Mouse (Mus musculus) forebrain, embryonic 13.5 days (tissue): Measurements from ENCODE around the gene Asrgl1. TPM values are rescaled to one million over a fixed set of nuclear protein-coding genes. Genes with fewer than 3 reads are reported as not detected.

Source experiments
- ATAC-seq: fragments of 200-750 bp; cut with Nextera tagmentation; 2 replicates; pipeline ENCODE4 v1.8.0; 2017
- H3K27ac ChIP-seq: fragments of 300-500 bp; sonication (generic); 2 replicates; pipeline ENCODE4 v1.5.1; 2015; ENCODE audit warnings: inconsistent platforms, mild to moderate bottlenecking, moderate library complexity
- H3K27me3 ChIP-seq: fragments of 300-500 bp; sonication (generic); 2 replicates; pipeline ENCODE4 v1.6.1; 2015; ENCODE audit warnings: mild to moderate bottlenecking, inconsistent platforms
- H3K36me3 ChIP-seq: fragments of 300-500 bp; sonication (generic); 2 replicates; pipeline ENCODE4 v1.6.1; 2015; ENCODE audit warnings: mild to moderate bottlenecking, inconsistent platforms; ENCODE audit not compliant: poor library complexity, severe bottlenecking
- H3K4me1 ChIP-seq: fragments of 300-500 bp; sonication (generic); 2 replicates; pipeline ENCODE4 v1.6.1; 2015; ENCODE audit warnings: inconsistent platforms
- H3K4me2 ChIP-seq: fragments of 300-500 bp; sonication (generic); 2 replicates; pipeline ENCODE4 v1.6.1; 2015; ENCODE audit warnings: inconsistent platforms, mild to moderate bottlenecking, moderate library complexity
- H3K4me3 ChIP-seq: fragments of 300-500 bp; sonication (generic); 2 replicates; pipeline ENCODE4 v1.5.1; 2015; ENCODE audit warnings: mild to moderate bottlenecking, inconsistent platforms
- H3K9ac ChIP-seq: fragments of 300-500 bp; sonication (generic); 2 replicates; pipeline ENCODE4 v1.6.1; 2015; ENCODE audit warnings: mild to moderate bottlenecking, inconsistent platforms
- H3K9me3 ChIP-seq: fragments of 300-500 bp; sonication (generic); replicated peaks from 2 replicates; pipeline ENCODE4 v1.6.1; 2016; ENCODE audit warnings: inconsistent platforms
- WGBS: fragments of 180-500 bp; shearing (Covaris S2); methylation state at CpG from one replicate; pipeline ENCODE4 v1.1.7; 2015; 5-methylcytosine and 5-hydroxymethylcytosine counted together
- polyA plus RNA-seq: library from polyadenylated mRNA; unstranded; fragments of >200 nt; fragmentation: Nextera tagmentation; extraction: Ambion mirVana; gene quantifications from 2 replicates; pipeline ENCODE4 v1.2.1, GENCODE M21; 2015

The Asrgl1 gene
- polyA plus RNA-seq, 1 experiment from 2014 or later, result 28.7 TPM

GRCm38 (mm10) chr19:9119655-9120425, 15.6 kb downstream of the Asrgl1 start:
- no peak overlapping the region for H3K27ac ChIP-seq
- peaks cover 16% of the 10 kb centered on the region for H3K36me3 ChIP-seq
- H3K4me1 ChIP-seq, result peaks cover 5% of the 10 kb centered on the region; the same call in 1 of the 2 replicates
- 87% methylated on average over 3 of the region's 3 CpGs for WGBS
- H3K4me3 ChIP-seq, result no peak overlapping the region
- no peak overlapping the region for H3K9ac ChIP-seq
- H3K27me3 ChIP-seq, result no peaks in the 10 kb centered on the region
- no peak overlapping the region for H3K4me2 ChIP-seq
- no peak for ATAC-seq
- no peaks in the 10 kb centered on the region for H3K9me3 ChIP-seq

DNA sequence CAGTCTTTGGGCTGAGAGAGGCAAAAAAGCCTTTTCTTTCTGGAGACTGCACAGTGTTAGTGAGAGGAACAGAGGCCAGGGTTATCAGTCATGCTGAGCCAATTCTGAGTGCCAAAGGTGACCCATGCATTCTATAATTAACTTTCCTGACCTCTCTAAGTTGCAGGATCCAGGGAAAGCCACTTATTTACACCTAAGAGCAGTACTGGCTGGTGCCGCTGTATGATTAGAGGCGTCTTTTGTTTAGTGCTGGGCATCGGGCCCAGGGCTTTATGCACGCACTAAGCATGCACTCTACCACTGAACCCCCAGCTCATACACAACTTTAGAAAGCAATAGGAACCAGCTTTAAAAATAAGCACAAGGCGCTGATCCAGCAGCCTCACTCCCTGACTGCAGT, 18.2 kb downstream of the Asrgl1 start:
- peak overlapping the region; percentile 25; the same call in 1 of the 2 replicates for H3K27ac ChIP-seq
- no peaks in the 10 kb centered on the region for H3K9me3 ChIP-seq
- H3K27me3 ChIP-seq, result no peaks in the 10 kb centered on the region
- no peak overlapping the region for H3K4me3 ChIP-seq
- WGBS, result 57% methylated on average over 5 of the region's 5 CpGs
- H3K4me1 ChIP-seq, result peaks cover 5% of the 10 kb centered on the region; the same call in 1 of the 2 replicates
- H3K9ac ChIP-seq, result no peak overlapping the region
- peaks cover 41% of the 10 kb centered on the region for H3K36me3 ChIP-seq
- ATAC-seq, result peak; percentile 87
- no peak overlapping the region for H3K4me2 ChIP-seq

DNA sequence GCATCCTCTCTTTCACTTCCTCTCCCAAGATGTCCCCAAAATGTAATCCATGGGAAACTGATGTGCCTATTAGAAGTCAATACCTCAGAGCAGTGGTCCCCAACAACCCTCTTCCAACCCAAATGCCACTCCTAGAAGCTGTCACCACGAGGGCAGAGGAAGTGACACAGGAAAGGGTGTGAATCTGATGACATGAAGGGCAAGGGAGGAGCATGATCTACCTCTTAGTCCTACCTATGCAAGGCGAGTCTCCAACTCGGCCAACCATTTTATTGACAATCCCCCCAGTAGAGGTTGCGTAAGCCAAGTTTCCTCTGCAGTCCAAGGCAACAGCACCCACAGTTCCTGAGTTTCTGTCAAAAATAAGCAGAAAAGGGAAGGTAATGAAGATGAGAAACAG, 19.2 kb downstream of the Asrgl1 start:
- 86% methylated on average over 4 of the region's 4 CpGs for WGBS
- H3K27me3 ChIP-seq, result no peaks in the 10 kb centered on the region

GRCm38 (mm10) chr19:9112043-9112442, 23.4 kb downstream of the Asrgl1 start:
- Histone ChIP-seq H3K9me3 (no peaks in the 10 kb centered on the region), H3K36me3 (peaks cover 45% of the 10 kb centered on the region), H3K27ac (no peak overlapping the region), H3K4me1 (peaks cover 3% of the 10 kb centered on the region; the same call in 1 of the 2 replicates), H3K4me3 (no peak overlapping the region), H3K9ac (no peak overlapping the region), H3K4me2 (no peak overlapping the region), H3K27me3 (no peaks in the 10 kb centered on the region)
- ATAC-seq, result no peak
- 81% methylated on average over 8 of the region's 8 CpGs for WGBS

More for the DNA sequence above, 19.2 kb downstream of the Asrgl1 start:
- no peaks in the 10 kb centered on the region for H3K9me3 ChIP-seq
- no peak overlapping the region for H3K4me2 ChIP-seq
- ATAC-seq, result no peak
- H3K4me1 ChIP-seq, result peaks cover 5% of the 10 kb centered on the region; the same call in 1 of the 2 replicates
- H3K9ac ChIP-seq, result no peak overlapping the region
- no peak overlapping the region for H3K4me3 ChIP-seq
- H3K36me3 ChIP-seq, result peaks cover 45% of the 10 kb centered on the region
- H3K27ac ChIP-seq, result no peak overlapping the region

DNA sequence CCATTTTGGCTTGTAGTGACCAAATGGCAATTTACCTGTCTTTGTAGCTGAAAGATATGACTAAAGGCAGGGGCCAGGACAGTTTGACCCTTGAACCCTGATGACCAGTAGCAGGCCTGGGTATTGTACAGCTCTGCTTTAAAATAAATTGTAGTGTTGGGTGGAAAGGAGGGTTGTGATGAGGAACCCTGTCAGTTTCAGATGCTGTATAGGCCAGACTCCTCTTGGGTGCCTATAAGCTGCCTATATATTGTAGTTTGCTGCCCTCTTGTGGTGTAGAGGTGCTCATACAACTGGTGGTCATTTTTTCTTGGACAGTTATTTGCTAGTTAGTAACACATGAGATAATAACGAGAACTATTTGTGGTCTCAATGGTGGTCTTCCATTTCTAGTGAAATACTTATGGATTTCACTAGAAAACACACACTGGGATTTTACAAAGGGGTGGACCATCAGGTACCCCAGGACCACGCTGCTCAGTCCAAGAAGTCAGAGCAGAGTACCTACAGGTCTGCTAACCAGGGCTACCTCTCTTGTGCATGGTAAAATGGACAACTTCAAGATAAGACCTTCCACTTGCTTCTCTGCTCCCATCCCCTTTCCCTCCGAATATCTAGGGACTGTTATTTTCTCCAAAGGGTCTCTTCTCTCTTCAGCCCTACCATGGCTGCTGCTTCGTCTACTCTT, 25.1 kb downstream of the Asrgl1 start:
- Histone ChIP-seq H3K9me3 (no peaks in the 10 kb centered on the region), H3K27me3 (no peaks in the 10 kb centered on the region), H3K9ac (no peak overlapping the region), H3K4me2 (no peak overlapping the region), H3K4me3 (no peak overlapping the region), H3K36me3 (peaks cover 34% of the 10 kb centered on the region), H3K4me1 (no peaks in the 10 kb centered on the region), H3K27ac (no peak overlapping the region)
- ATAC-seq, result peak; percentile 88
- WGBS, result 58% methylated on average over 4 of the region's 4 CpGs

DNA sequence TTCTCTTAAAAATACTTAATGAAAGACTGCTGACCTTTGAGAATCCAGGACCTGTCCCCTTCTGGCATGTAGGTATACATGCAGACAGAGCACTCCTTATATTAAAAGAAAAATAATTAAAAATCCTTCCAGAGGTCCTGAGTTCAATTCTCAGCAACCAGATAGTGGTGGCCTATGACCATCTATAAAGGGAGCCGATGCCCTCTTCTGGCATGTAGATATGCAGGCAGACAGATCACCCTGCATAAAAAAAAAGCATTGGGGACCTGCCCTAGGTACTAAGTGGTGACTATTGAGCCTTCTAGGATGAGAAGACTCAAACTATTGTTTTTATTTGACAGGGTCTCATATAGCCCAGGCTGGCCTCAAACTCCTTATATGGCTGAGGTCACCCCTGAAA, 26.9 kb downstream of the Asrgl1 start:
- Histone ChIP-seq H3K27me3 (no peaks in the 10 kb centered on the region), H3K36me3 (peaks cover 17% of the 10 kb centered on the region), H3K4me2 (no peak overlapping the region), H3K9me3 (no peaks in the 10 kb centered on the region), H3K4me1 (no peaks in the 10 kb centered on the region), H3K4me3 (no peak overlapping the region), H3K9ac (no peak overlapping the region), H3K27ac (no peak overlapping the region)
- 89% methylated on average over 1 of the region's 1 CpGs for WGBS
- ATAC-seq, result no peak

DNA sequence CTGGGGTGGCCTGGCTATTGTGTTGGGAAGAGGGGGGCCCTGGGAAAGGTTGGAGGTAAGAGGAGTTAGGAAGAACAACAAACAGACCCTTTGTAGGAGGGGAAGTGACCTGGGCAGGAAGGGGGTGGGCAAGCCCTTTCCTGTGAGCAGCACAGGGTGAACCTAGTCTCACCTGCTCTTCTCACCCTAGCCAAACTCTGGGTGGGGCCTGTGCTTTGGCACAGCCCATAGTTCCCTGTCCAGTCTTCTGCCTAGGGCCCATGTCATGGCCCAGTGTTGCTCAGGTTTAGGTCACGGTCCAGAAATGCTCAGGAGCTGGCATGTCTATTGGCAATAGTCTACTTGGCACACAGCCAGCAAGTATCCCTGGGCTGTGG, 28.1 kb downstream of the Asrgl1 start:
- Histone ChIP-seq H3K4me2 (no peak overlapping the region), H3K9ac (peak overlapping the region; percentile 43; the same call in 1 of the 2 replicates), H3K4me1 (no peaks in the 10 kb centered on the region), H3K27ac (no peak overlapping the region), H3K27me3 (no peaks in the 10 kb centered on the region), H3K36me3 (0 out of 2 replicates have a peak, but pooled peaks cover 6% of the 10 kb centered on the region), H3K9me3 (no peaks in the 10 kb centered on the region), H3K4me3 (no peak overlapping the region)
- 67% methylated on average over 1 of the region's 1 CpGs for WGBS
- ATAC-seq, result no peak

GRCm38 (mm10) chr19:9106751-9107378, 28.6 kb downstream of the Asrgl1 start:
- Histone ChIP-seq H3K27me3 (no peaks in the 10 kb centered on the region), H3K4me2 (no peak overlapping the region), H3K9ac (peak overlapping the region; percentile 9; the same call in 1 of the 2 replicates), H3K36me3 (0 out of 2 replicates have a peak, but pooled peaks cover under 1% of the 10 kb centered on the region), H3K4me1 (no peaks in the 10 kb centered on the region), H3K9me3 (no peaks in the 10 kb centered on the region), H3K4me3 (no peak overlapping the region), H3K27ac (no peak overlapping the region)
- ATAC-seq, result no peak
- WGBS, result 69% methylated on average over 4 of the region's 4 CpGs

DNA sequence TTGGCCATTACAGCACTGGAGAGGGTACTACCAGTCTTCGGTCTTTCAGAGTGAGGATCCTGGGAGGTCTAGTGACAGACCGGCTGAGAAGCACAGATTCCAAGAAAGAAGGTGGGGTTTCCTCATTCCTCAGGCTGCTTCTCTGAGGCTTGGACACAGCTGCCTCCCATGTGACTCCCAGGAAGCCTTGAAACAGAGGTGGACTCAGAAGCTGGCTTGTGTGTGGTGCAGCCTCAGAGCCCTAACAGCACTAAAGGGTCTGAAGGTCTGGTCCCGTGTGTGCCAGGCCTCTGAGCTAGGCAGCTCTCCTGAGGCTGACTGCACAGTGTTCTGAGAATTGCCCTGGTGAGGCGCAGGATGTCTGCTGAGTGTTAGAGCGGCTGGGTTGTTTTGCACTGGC, 29.3 kb downstream of the Asrgl1 start:
- Histone ChIP-seq H3K27ac (no peak overlapping the region), H3K36me3 (no peaks in the 10 kb centered on the region), H3K4me3 (no peak overlapping the region), H3K9me3 (no peaks in the 10 kb centered on the region), H3K4me2 (no peak overlapping the region), H3K9ac (no peak overlapping the region), H3K4me1 (no peaks in the 10 kb centered on the region), H3K27me3 (no peaks in the 10 kb centered on the region)
- WGBS, result 75% methylated on average over 5 of the region's 5 CpGs
- ATAC-seq, result no peak

DNA sequence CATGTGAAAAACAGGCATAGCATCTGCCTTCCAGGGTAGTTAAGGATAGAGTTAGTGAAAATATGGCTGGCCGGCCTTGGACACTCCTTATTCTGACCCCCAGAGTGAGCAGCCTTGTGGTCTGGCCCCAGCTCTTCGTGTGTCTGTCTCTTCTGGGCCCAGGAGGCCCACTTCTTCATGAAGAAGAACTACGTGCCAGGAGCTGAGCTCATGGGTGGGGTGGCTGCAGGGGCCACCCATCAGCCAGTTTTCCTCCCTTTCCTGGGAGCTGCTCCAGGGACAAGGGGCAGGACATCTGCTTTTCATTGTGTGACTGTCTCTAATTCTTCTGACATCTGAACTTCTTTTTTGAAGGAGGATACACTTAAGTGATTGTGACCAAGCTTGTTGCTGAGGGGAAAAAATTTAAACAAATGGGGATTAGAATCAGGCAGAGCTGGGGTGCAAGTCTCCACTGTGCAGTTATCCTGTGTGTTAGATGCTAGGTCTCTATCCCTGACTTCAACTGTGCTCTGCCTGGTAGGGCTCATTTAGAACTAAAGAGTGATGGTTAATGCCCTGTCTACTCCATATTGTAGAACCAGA, 30.2 kb downstream of the Asrgl1 start:
- no peak overlapping the region for H3K4me2 ChIP-seq
- ATAC-seq, result no peak
- H3K27ac ChIP-seq, result no peak overlapping the region
- H3K36me3 ChIP-seq, result no peaks in the 10 kb centered on the region
- 70% methylated on average over 3 of the region's 3 CpGs for WGBS
- no peak overlapping the region for H3K4me3 ChIP-seq
- no peaks in the 10 kb centered on the region for H3K4me1 ChIP-seq
- H3K9me3 ChIP-seq, result no peaks in the 10 kb centered on the region
- H3K27me3 ChIP-seq, result no peaks in the 10 kb centered on the region
- H3K9ac ChIP-seq, result no peak overlapping the region

GRCm38 (mm10) chr19:9103986-9104385, 31.4 kb downstream of the Asrgl1 start:
- Histone ChIP-seq H3K4me2 (no peak overlapping the region), H3K27me3 (no peaks in the 10 kb centered on the region), H3K4me3 (no peak overlapping the region), H3K36me3 (no peaks in the 10 kb centered on the region), H3K4me1 (no peaks in the 10 kb centered on the region), H3K9me3 (no peaks in the 10 kb centered on the region), H3K9ac (no peak overlapping the region), H3K27ac (no peak overlapping the region)
- WGBS, result 83% methylated on average over 4 of the region's 4 CpGs
- no peak for ATAC-seq

DNA sequence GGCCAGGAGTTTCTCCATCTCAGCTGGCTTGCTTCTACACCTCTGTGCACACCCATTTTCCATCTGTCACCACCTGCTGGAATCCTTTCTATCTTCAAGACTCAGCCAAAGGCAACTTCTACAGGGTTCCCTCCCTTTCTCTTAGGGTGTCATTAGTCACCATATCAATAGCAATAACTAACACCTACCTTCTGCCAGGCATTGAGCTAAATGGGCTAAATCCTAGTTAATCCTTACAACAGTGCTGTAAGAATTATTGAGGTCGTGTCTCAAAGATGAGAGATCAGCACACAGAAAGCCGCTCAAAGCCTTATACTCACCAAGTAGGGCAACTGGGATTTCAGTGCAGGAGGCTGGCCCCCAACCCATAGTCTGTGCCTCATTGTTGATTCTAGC, 34.4 kb downstream of the Asrgl1 start:
- ATAC-seq, result no peak
- 76% methylated on average over 2 of the region's 2 CpGs for WGBS
- H3K9ac ChIP-seq, result no peak overlapping the region
- H3K27ac ChIP-seq, result no peak overlapping the region
- H3K27me3 ChIP-seq, result no peaks in the 10 kb centered on the region
- H3K4me1 ChIP-seq, result no peaks in the 10 kb centered on the region
- H3K4me3 ChIP-seq, result no peak overlapping the region
- H3K9me3 ChIP-seq, result no peaks in the 10 kb centered on the region
- no peaks in the 10 kb centered on the region for H3K36me3 ChIP-seq
- no peak overlapping the region for H3K4me2 ChIP-seq
